In the genomic region with DNA sequence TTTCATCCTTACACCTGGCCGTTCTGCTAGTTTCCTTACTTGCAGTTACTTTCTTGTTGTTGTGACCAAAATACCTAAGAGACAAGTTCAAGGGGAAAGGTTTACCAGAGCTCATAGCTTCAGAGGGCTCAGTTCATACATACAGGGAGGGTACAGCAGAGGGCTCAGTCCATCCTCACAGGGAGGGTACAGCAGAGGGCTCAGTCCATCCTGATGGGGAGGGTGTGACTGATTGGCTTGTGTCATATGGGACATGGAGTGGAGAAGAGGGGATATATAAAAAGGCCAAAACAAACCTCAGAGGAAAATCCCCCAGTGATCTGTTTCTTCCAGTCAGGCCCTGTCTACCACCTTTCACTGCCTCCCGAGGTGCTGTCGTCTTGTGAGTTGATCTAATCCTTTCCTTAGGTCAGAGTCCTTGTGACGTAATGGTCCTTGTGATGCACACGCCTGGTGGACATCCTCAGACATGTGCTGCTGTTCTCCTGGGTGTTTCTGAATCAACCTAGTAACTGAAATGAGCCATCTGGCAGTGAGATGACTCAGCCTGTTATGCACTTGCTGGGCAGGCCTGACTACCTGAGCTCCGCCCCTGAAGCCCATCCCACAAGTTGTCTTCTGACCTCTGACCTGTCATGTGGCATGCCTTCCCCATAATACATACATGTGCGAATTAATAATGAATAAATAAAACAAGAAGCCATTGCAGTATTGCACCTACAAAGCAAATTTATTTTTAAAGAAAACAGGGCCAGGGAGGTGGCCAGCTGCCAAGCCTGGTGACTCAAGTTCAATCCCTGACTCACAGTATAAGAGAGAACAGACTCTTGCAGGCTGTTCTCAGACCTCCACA, we compare ENCODE assay signal across 8 mouse cellular contexts. TPM values are rescaled to one million over a fixed set of nuclear protein-coding genes. Genes with fewer than 3 reads are reported as not detected.
DNase-seq lines count a peak whose midpoint lies in the region; ATAC-seq lines count a peak whose summit lies in the region.

No protein-coding gene starts in this region.

- no peak for ATAC-seq in inflammation-experienced regulatory T-cells, adult 6 months

- DNase-seq in cerebellum, postnatal 14 days: peak; percentile 23 to 33
- DNase-seq in cerebellum, postnatal 4 days (ENCODE audit: low spot score in 2 of 2): no peak
- DNase-seq in right cerebral cortex, adult 18-20 months: peak; percentile 83
- no peak for DNase-seq in right cerebral cortex, postnatal 4 days
- DNase-seq in layer of hippocampus, adult 9-11 months: peak; percentile 76
- DNase-seq in urinary bladder, postnatal 25 days (ENCODE audit: low spot score): peak; percentile 54
- no peak for DNase-seq in thymus, postnatal 4 days

RNA-seq across cellular contexts. Expression of a gene that starts 15.2 kb away (rescaled TPM):
- 10 to 100 TPM; 23.2 to 27.8 (median 23.7) TPM for polyA plus RNA-seq in inflammation-experienced regulatory T-cells, adult 6 months (2017; shearing (Covaris generic))

RNA-seq across cellular contexts. Expression of a gene that starts 15.3 kb away (rescaled TPM):
- 100 to 1,000 TPM; 144 to 324 (median 146) TPM for polyA plus RNA-seq in inflammation-experienced regulatory T-cells, adult 6 months (2017; shearing (Covaris generic))

Comparison
In these comparisons a context has a peak if more than half of its experiments do, and no peak if none do; other contexts are left out.
1. DNase-seq: peak in cerebellum, postnatal 14 days (2 of 2), right cerebral cortex, adult 18-20 months (single experiment), layer of hippocampus, adult 9-11 months (single experiment) and urinary bladder, postnatal 25 days (single experiment); none in cerebellum, postnatal 4 days (0 of 2), right cerebral cortex, postnatal 4 days (single experiment) and thymus, postnatal 4 days (single experiment).